Mouse (Mus musculus) kidney, embryonic 16.5 days (tissue): ENCODE data around the gene Nck2. TPM values are rescaled to one million over a fixed set of nuclear protein-coding genes. Genes with fewer than 3 reads are reported as not detected.

ENCODE experiments used
- ATAC-seq: fragments of 200-750 bp; cut with Nextera tagmentation; 2 replicates; pipeline ENCODE4 v1.8.0; 2017; ENCODE audit warnings: moderate TSS enrichment; ENCODE audit not compliant: low FRiP score, low TSS enrichment
- H3K27ac ChIP-seq: fragments of 300-500 bp; sonication (generic); 2 replicates; pipeline ENCODE4 v1.5.1; 2014; ENCODE audit warnings: low read length
- H3K27me3 ChIP-seq: fragments of 300-500 bp; sonication (generic); 2 replicates; pipeline ENCODE4 v1.6.1; 2014; ENCODE audit warnings: low read length, control low read depth, mixed read lengths; ENCODE audit not compliant: insufficient read depth
- H3K36me3 ChIP-seq: fragments of 300-500 bp; sonication (generic); 2 replicates; pipeline ENCODE4 v1.6.1; 2014; ENCODE audit warnings: low read length, control low read depth, mixed read lengths; ENCODE audit not compliant: insufficient read depth
- H3K4me1 ChIP-seq: fragments of 300-500 bp; sonication (generic); 2 replicates; pipeline ENCODE4 v1.6.1; 2014; ENCODE audit warnings: low read length, control low read depth, mixed read lengths; ENCODE audit not compliant: insufficient read depth
- H3K4me2 ChIP-seq: fragments of 300-500 bp; sonication (generic); replicated peaks from 2 replicates; pipeline ENCODE4 v1.6.1; 2014; ENCODE audit warnings: low read depth, low read length
- H3K4me3 ChIP-seq: fragments of 300-500 bp; sonication (generic); 2 replicates; pipeline ENCODE4 v1.5.1; 2014; ENCODE audit warnings: mild to moderate bottlenecking, low read length
- H3K9ac ChIP-seq: fragments of 300-500 bp; sonication (generic); replicated peaks from 2 replicates; pipeline ENCODE4 v1.6.1; 2014; ENCODE audit warnings: low read length
- H3K9me3 ChIP-seq: fragments of 300-500 bp; sonication (generic); 2 replicates; pipeline ENCODE4 v1.6.1; 2016; ENCODE audit warnings: low read length, control low read depth
- WGBS: fragments of 180-500 bp; shearing (Covaris S2); extraction: QIAGEN DNeasy Blood & Tissue Kit; methylation state at CpG from one replicate; pipeline ENCODE4 v1.1.7; 2014; 5-methylcytosine and 5-hydroxymethylcytosine counted together
- polyA plus RNA-seq: library from polyadenylated mRNA; unstranded; fragments of >200 nt; fragmentation: Nextera tagmentation; extraction: Ambion mirVana; gene quantifications from 2 replicates; pipeline ENCODE4 v1.2.1, GENCODE M21; 2015

Nck2 gene
- polyA plus RNA-seq, 1 experiment from 2014 or later: 44.5 TPM

DNA sequence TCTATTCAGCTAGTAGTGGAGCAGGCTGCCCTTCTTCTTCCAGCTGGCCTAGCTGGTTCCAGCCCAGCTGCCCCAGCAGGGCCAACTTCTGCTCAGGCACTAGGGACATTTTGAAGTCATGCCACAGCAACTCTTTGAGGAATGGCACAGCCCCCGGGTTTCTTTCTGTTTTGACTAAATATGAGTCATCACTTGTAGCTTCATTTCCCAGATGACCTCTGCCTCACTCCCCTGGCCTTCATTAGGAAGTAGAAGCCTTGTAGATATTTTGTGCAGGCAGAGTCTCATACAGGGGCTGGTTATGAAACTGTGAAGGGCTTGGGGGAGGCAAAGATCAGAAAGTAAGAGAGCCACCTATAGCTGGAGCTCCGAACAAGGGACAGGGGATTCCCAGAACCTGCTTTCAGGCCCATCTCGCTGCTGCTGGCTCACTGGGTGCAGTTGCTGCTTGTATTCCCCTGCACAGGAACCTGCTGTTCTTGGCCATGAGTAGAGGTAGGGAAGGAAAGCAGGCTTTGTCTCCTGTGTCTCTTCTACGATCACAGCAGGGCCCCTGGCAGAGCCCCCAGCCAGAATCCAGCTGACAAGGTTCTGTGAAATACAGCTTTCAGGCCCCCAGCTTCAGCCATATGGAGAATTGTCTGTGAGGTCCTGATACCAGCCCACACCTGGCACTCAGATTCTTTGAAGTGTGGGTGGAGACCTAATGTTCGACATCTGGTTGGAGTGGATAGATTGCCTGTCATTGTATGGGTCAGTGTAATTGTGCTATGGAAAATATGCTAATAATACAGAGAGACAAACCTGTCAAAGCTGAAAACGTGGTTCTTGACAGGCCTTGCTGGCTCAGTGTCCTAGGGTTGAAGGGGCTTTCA, 30.4 kb downstream of the Nck2 start:
- ATAC-seq: 0 out of 2 replicates have a peak, but pooled peaks have one; percentile 23
- H3K9ac ChIP-seq: no peak overlapping the region
- H3K4me1 ChIP-seq: peaks cover 32% of the 10 kb centered on the region
- no peak overlapping the region for H3K4me3 ChIP-seq
- no peaks in the 10 kb centered on the region for H3K36me3 ChIP-seq
- H3K27ac ChIP-seq: peak overlapping the region; percentile 26
- H3K9me3 ChIP-seq: no peaks in the 10 kb centered on the region
- 61% methylated on average over 6 of the region's 6 CpGs for WGBS
- H3K27me3 ChIP-seq: no peaks in the 10 kb centered on the region
- no peak overlapping the region for H3K4me2 ChIP-seq

DNA sequence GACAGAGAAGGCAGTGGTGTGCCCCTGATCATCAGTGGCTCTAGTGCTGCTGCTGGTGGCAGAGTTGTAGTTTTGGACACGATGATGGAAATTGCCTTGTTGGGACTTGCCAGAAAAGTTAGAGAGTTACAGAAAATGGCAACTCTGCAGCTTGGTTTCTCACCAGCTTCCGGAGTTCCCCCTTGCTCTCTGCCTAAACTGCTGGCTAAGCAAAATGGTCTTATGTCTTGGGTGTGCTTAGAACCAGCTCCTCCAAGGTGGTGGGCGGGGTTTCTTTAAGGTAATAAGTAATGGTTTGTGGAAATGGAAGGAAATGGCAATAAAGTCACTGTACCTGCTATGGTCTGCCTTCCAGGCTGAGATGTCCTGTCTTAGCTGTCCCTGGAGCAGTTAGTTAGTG, 33.6 kb downstream of the Nck2 start:
- WGBS: 98% methylated on average over 3 of the region's 3 CpGs
- Histone ChIP-seq H3K4me2 (no peak overlapping the region), H3K36me3 (no peaks in the 10 kb centered on the region), H3K27me3 (no peaks in the 10 kb centered on the region), H3K9ac (no peak overlapping the region), H3K4me1 (peaks cover 31% of the 10 kb centered on the region), H3K4me3 (no peak overlapping the region), H3K9me3 (no peaks in the 10 kb centered on the region), H3K27ac (no peak overlapping the region)
- ATAC-seq: no peak

DNA sequence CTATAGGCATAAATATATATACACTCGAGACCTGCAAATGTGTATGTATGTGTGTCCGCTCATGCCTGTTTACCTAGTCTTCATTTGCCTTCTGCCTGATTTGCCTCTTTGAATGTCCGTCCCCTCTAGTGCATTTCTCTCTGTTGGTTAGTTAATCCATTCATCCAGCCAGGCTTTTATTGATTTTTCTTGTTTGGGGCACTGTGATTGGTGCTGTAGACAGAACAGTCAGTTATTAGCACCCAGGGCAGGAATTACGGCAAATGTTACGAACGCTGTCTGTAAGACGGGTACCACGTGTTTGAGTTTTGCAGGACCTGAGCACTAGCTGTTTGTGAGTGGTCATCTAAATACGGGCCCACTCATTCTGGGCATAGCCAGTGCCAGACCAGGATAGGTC, 40.8 kb downstream of the Nck2 start:
- H3K4me2 ChIP-seq: no peak overlapping the region
- peaks cover 58% of the 10 kb centered on the region for H3K4me1 ChIP-seq
- H3K9me3 ChIP-seq: no peaks in the 10 kb centered on the region
- H3K36me3 ChIP-seq: no peaks in the 10 kb centered on the region
- no peak overlapping the region for H3K4me3 ChIP-seq
- no peak for ATAC-seq
- WGBS: 85% methylated on average over 9 of the region's 9 CpGs
- H3K27ac ChIP-seq: no peak overlapping the region
- H3K9ac ChIP-seq: no peak overlapping the region
- H3K27me3 ChIP-seq: no peaks in the 10 kb centered on the region

- Histone ChIP-seq H3K9ac (no peak overlapping the region), H3K4me2 (no peak overlapping the region), H3K9me3 (no peaks in the 10 kb centered on the region), H3K36me3 (no peaks in the 10 kb centered on the region), H3K4me3 (no peak overlapping the region), H3K4me1 (peaks cover 56% of the 10 kb centered on the region), H3K27ac (no peak overlapping the region), H3K27me3 (no peaks in the 10 kb centered on the region)
- WGBS: 25% methylated on average over 3 of the region's 3 CpGs
- no peak for ATAC-seq
These were observed 42.1 kb downstream of the Nck2 start for GRCm38 (mm10) chr1:43486500-43486899.

- Histone ChIP-seq H3K27ac (no peak overlapping the region), H3K4me3 (no peak overlapping the region), H3K27me3 (no peaks in the 10 kb centered on the region), H3K4me2 (no peak overlapping the region), H3K4me1 (peaks cover 51% of the 10 kb centered on the region), H3K36me3 (no peaks in the 10 kb centered on the region), H3K9me3 (no peaks in the 10 kb centered on the region), H3K9ac (no peak overlapping the region)
- ATAC-seq: peak; percentile 46; the same call in 1 of the 2 replicates
- 34% methylated on average over 3 of the region's 3 CpGs for WGBS
These were observed 42.8 kb downstream of the Nck2 start for GRCm38 (mm10) chr1:43486956-43487722.

DNA sequence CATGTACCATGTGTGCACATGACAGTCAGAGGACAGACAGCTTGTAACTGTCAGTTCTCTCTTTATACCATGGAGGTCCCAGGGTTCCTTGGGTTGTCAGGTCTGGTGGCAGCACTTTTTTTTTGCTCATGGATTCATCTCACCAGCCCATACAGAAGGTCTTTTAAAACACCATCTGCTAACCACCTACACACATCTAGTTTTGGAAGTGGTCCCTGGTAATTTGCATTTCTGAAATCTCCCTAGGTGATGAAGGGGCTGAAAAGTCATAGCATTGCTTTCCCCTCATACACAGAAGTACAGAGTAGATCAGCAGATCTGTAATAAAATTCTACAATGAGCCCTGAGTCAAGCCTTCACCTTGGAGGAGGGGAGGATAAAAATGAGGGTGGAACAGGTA, 44.9 kb downstream of the Nck2 start:
- Histone ChIP-seq H3K36me3 (no peaks in the 10 kb centered on the region), H3K4me3 (no peak overlapping the region), H3K4me2 (no peak overlapping the region), H3K27ac (no peak overlapping the region), H3K9ac (no peak overlapping the region), H3K4me1 (peaks cover 47% of the 10 kb centered on the region), H3K9me3 (no peaks in the 10 kb centered on the region), H3K27me3 (no peaks in the 10 kb centered on the region)
- no peak for ATAC-seq

DNA sequence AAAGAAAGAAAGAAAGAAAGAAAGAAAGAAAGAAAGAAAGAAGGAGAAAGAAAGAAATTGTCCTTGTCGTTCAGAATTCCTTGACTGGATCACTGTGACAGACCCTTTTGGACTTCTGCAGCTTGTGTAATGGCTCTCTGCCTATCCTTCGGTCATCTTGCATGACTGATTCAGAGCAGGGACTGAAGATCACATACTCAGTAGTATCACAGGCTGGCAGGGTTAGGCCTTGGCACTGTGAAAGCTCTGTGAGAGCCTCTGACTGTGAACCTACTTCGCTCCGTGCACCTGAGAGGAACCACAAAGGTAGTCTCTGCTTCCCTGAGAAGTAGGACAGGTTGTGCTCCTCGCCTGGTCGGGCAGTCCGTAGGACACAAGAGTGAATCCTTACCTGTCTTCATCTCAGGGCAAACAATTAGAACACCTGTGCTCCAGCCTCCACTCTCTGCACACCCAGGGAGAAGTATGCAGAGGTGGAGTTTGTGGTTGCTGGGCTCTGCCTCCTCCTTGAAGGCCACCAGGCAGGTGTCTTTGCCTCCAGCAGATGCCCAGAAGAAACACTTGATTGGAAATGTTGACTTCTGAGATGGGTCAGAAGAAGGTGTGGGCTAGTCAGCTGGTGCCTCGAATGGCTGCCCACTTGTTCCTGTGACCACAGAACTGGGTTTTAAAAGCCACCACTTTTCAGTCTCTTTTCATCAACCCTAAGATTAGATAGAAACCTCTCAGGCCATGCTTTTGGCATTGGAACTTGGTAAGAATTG, 47.3 kb downstream of the Nck2 start:
- no peak overlapping the region for H3K4me2 ChIP-seq
- H3K4me3 ChIP-seq: no peak overlapping the region
- H3K4me1 ChIP-seq: peaks cover 27% of the 10 kb centered on the region
- H3K36me3 ChIP-seq: no peaks in the 10 kb centered on the region
- H3K27ac ChIP-seq: no peak overlapping the region
- no peaks in the 10 kb centered on the region for H3K9me3 ChIP-seq
- ATAC-seq: 0 out of 2 replicates have a peak, but pooled peaks have one; percentile 19
- WGBS: 94% methylated on average over 8 of the region's 8 CpGs
- no peak overlapping the region for H3K9ac ChIP-seq
- no peaks in the 10 kb centered on the region for H3K27me3 ChIP-seq

DNA sequence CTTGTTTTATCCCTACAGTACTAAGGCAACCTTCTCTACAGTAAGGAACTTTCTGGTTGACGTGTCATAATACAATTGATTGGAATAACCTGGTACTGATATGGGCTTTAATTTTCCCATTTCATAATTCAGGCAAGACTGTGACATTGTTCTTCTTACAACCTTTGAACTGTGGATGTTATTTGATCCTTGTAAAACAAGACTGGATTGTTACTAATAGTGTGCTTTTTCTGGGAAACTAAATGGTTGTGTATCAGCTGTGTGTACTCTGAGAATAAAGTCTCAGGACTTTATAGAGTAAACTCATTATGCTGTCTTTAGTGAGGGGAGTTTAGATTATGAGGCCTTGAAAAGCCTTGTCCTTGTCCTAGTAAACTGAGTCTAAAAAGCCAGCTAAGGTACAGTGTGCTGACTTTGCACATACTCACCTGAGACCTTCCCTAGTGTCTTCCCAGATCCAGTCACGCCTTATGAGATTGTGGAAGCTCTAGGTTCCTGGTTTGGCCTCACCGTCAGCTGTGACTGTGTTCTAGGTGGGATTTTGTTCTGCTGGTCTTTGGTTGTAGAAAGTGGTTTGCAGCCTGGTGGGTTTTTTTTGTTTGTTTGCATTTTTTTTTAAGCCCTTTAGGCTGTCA, 48.5 kb downstream of the Nck2 start:
- no peak overlapping the region for H3K4me3 ChIP-seq
- no peak for ATAC-seq
- H3K27ac ChIP-seq: no peak overlapping the region
- no peaks in the 10 kb centered on the region for H3K9me3 ChIP-seq
- H3K36me3 ChIP-seq: no peaks in the 10 kb centered on the region
- H3K4me2 ChIP-seq: no peak overlapping the region
- H3K27me3 ChIP-seq: no peaks in the 10 kb centered on the region
- no peak overlapping the region for H3K9ac ChIP-seq
- peaks cover 15% of the 10 kb centered on the region for H3K4me1 ChIP-seq
- WGBS: 85% methylated on average over 3 of the region's 3 CpGs

DNA sequence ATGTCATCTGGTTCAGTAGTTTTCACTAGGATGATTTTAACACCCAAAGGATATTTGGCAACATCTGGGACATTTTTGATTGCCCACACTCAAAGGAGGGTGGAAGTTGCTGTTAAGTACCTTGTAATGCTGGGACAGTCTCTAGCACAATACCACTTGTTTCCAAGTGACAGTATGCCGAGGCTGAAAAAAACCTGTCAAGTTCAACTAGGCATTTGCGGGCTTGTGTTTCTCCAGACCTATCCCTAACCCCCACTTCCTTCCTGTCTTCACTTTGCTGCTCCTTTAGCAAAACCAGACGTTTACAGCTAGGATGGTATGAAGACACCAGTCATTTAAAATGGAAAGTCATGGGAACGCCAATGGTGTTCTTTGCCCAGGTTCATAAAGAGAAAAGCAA, 51.7 kb downstream of the Nck2 start:
- no peaks in the 10 kb centered on the region for H3K36me3 ChIP-seq
- H3K9ac ChIP-seq: no peak overlapping the region
- no peaks in the 10 kb centered on the region for H3K27me3 ChIP-seq
- ATAC-seq: no peak
- no peak overlapping the region for H3K4me3 ChIP-seq
- no peaks in the 10 kb centered on the region for H3K9me3 ChIP-seq
- no peak overlapping the region for H3K27ac ChIP-seq
- 68% methylated on average over 4 of the region's 4 CpGs for whole genome bisulfite sequencing
- peaks cover 18% of the 10 kb centered on the region for H3K4me1 ChIP-seq
- no peak overlapping the region for H3K4me2 ChIP-seq
